Mouse (Mus musculus) liver, embryonic 18 days (tissue): ENCODE measurements around the gene Ndst2. TPM values are rescaled to one million over a fixed set of nuclear protein-coding genes. Genes with fewer than 3 reads are reported as not detected.

Experiments
- polyA plus RNA-seq: library from polyadenylated mRNA; depleted of rRNA; stranded (reverse); fragments of >200 nt; gene quantifications from 2 replicates; pipeline ENCODE4 v1.2.3, GENCODE M21; 2012; rRNA removed

Ndst2 gene
- 17.3 and 20.4 TPM in 2 replicates for polyA plus RNA-seq

DNA sequence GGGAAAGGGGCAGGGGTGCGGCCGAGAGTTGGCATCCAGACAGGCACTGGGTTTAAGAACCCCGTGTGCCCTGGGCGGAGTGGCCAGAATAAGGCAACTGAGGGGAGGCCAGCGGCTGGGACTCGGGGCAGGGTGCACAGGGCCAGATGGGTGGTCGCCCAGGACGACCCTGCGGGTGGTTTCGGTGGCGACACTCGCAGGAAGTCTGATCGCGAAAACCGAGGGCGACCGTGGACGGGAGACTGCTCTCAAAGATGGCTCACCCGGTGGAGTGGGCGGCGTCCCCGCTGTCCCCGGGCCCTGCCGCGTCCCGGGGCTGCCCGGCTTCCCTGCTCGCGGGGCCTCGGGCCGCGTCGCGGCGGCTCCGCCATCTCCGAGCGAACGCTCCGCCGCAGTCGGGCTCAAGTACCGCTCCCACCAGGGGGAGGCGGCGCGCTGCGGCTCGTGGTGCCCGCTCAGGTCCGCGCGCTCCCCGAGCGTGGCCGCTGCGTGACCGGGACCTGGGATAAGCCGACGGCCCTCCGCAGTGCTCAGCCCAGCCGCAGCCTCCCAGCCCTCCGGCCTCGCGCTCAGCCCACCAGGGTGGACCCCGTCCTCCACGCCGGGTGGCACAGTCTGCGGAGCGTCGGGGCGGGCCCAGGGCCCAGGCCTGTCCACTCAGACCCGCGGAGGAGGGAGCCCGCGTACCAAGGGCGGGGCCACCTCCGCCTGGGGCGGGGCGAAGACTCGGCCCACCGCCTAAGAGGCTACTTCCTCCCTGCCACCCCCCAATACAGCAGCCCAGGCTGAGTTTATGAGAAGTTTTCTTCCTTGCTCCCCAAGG lies at the start of gene Ndst2:
Gene Ndst2, minus strand, starts transcription at position 611 of the 823 bp plus-strand sequence.

DNA sequence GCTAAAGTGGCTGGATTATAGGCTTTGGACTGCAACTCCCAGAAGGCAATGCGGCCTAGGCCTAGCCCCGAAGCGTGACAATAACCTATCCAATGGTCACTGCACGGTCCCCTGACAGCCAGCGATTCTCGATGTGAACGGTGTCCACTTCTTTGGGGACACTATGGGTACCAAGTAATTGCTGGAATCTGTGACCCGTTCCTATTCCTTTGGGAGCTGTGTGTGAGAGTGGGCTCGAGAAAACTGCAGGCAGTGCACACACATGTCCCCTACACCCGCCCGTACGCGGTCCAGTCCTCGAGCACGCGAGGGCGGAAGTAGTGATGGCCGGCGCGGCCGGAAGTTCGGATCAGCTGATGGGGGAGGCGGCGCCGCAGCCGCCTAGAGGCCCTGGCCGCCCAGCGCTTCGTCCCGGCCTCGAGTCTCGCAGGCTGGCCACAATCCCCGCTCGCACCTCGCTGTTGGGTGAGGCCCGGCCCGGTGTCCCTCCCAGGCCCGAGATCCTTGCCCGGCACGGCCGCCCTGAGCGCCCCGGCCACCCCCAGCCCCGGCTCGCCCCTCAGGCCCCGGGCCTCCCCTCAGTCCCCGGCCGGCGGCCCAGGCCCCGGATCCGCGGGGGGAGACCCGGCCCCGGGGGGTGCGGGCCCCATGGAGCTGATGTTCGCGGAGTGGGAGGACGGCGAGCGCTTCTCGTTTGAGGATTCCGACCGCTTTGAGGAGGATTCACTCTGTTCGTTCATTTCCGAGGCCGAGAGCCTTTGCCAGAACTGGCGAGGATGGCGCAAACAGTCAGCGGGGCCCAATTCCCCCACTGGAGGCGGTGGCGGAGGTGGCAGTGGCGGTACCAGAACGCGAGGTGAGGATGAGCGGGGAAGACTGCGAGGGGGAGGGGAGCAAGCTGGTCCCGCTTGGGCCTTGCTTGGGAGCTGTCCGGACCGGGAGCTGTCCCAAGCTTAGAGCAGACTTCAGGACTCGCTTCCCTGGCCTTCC lies 26.9 kb downstream of the Ndst2 start, which contains the start of gene Zswim8:
Gene Zswim8, plus strand, starts transcription at position 352 of the 990 bp plus-strand sequence.

DNA sequence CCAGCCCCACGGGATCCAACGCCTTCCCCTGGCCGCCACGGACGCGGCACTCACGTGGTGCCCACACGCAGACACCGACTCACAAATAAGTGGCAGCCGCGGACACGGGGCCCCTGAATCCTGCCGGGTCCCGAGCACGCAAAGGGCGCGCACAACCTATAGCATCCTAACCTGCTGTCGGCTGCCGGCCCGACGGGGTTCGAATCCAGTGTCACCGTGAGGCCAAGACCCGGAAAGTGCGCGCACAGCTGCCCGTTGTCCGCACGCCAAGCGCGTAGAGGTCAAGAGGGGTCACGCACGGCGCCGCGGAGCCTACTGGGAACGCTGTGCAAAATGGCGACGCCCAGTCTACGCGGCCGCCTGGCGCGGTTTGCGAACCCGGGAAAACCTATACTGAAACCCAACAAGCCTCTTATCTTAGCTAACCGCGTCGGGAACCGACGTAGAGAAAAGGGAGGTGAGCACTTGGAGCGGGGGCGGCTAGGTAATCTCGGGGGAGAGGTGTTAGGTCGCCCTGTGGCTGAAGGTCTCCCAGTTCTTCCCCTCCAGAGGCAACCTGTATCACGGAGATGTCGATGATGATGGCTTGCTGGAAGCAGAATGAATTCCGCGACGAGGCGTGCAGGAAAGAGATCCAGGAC lies 31.5 kb downstream of the Ndst2 start, which contains the start of gene Chchd1:
Gene Chchd1, plus strand, starts transcription at position 266 of the 641 bp plus-strand sequence.

DNA sequence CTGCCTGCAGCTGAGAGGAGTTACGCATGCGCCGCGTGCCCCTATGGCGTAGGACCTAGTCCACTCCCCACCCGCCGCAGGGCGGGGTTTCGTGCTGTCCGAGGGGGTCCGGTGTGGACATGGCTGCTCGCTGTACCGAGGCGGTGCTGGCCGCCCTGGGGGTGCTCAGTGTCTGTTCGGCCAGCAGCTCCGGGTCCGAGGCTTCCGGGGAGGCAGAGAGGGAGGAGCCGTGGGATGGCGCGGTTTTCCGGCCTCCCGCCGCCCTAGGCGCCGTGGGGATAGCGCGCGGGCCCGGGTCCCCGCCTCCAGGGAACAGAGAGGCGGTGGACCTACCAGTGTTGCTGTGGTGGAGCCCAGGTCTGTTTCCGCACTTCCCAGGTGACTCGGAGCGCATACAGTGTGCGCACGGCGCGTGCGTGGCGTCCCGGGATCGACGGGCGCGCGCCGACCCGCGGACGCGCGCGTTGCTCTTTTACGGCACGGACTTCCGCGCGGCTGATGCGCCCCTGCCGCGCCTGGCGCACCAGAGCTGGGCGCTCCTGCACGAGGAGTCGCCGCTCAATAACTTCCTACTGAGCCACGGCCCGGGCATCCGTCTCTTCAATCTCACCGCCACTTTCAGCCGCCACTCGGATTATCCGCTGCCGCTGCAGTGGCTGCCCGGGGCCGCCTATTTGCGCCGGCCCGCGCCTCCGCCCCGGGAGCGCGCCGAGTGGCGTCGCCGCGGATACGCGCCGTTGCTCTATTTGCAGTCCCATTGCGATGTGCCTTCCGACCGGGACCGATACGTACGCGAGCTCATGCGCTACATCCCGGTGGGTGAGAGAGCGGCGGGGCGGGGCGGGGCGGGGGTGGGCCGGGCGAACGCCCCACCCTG lies 39.2 kb downstream of the Ndst2 start, which contains the start of gene Fut11:
Gene Fut11, plus strand, starts transcription at position 85 of the 877 bp plus-strand sequence.

DNA sequence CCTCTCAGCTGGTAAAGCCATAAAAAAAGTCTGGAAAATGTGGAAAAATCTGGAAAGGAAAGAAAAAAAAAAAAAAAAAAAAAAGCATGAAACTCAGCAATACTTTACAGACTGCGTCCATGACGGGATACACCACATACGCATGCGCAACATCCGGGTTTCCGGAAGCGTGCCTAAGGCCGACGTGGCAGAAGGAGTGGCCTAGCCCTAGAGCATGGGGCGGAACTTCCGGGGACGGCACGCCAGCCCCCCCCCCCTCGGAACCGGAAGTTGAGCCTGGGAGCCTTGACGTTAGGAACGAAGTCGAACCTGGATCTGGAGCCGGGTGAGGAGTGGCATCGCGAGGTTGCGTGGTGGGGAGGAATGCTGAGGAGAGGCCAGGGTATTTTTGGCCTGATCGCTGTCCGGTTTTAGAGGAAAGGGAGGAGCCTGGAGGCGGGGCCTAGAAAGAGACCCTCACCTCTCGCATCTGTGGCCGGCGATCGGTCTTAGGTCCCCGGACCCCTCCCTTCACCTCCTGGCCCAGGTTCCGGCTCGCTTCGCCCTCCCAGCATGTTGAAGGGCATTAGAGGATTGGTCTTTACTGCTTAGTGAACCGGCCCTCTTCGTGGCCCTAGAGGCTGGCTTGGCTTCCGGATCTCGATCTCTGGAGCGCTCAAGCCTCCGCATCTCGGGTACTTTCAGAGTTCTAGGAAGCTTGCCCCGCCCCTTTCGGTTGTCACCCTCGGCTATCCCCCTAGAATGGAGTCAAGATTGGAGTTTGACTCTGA lies 60.1 kb downstream of the Ndst2 start, which contains the start of gene Sec24c:
Gene Sec24c, plus strand, starts transcription at position 245 of the 770 bp plus-strand sequence.

Other genes with a start within 250 kb of the Ndst2 start
- 0.97 and 1.1 TPM in 2 replicates for gene Mss51, start 237.7 kb downstream of the Ndst2 start, polyA plus RNA-seq
- 18.8 and 21.0 TPM in 2 replicates for gene Ppp3cb, start 188.0 kb downstream of the Ndst2 start, polyA plus RNA-seq
- 1.1 and 1.3 TPM in 2 replicates for gene Usp54, start 93.5 kb downstream of the Ndst2 start, polyA plus RNA-seq
- gene Myoz1, start 78.0 kb downstream of the Ndst2 start, polyA plus RNA-seq, result 0.10 and 0.30 TPM in 2 replicates
- gene Synpo2l, start 66.2 kb downstream of the Ndst2 start, polyA plus RNA-seq, result 0.06 and 0.07 TPM in 2 replicates
- gene Sec24c, start 60.3 kb downstream of the Ndst2 start, polyA plus RNA-seq, result 42.4 and 54.6 TPM in 2 replicates
- gene Fut11, start 39.6 kb downstream of the Ndst2 start, polyA plus RNA-seq, result 3.6 and 4.0 TPM in 2 replicates
- 51.1 and 53.3 TPM in 2 replicates for gene Chchd1, start 31.6 kb downstream of the Ndst2 start, polyA plus RNA-seq
- 22.2 and 24.9 TPM in 2 replicates for gene Zswim8, start 27.0 kb downstream of the Ndst2 start, polyA plus RNA-seq
- gene Camk2g, start 59.5 kb upstream of the Ndst2 start, polyA plus RNA-seq, result 5.0 and 7.0 TPM in 2 replicates
- gene Plau, start 102.1 kb upstream of the Ndst2 start, polyA plus RNA-seq, result 2.1 and 2.5 TPM in 2 replicates
- gene Vcl, start 194.8 kb upstream of the Ndst2 start, polyA plus RNA-seq, result 19.1 and 20.6 TPM in 2 replicates